Mouse (Mus musculus): ENCODE measurements around the gene Ubl7. TPM values are rescaled to one million over a fixed set of nuclear protein-coding genes. Genes with fewer than 3 reads are reported as not detected.

Ubl7 gene
- total RNA-seq, 2 experiments from 2014 or later = 108 to 128 TPM

- intact Hi-C loops (cut with DNase I) = no loop called here
- no peak for DNase-seq (ENCODE audit: low spot score in 2 of 2)
These were observed 67.2 kb downstream of the Ubl7 start for GRCm38 (mm10) chr9:57978025-57978424.

DNA sequence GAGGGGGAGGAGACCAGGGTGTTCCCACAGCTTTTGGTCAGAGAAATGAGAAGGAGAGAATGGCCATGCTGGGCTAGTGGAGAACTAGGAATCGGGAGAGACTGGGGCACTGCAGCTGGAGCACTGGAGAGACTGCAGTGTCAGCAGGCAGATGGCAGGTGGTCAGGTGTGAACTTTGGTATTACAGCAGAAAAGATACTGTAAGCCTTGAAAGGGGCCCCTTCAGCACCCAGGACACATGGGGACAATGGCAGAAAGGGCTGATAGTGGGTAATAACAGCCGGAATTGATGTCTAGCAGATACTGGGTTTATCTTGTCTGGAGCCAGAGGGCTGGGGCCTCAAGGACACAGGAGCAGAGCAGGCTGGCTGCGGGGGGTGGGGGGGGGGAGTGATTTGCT, 68.1 kb downstream of the Ubl7 start:
- intact Hi-C loops (cut with DNase I) = no loop called here

More for the DNA sequence above, 68.1 kb downstream of the Ubl7 start:
- no peak for DNase-seq (ENCODE audit: low spot score in 2 of 2)

Other genes starting within 250 kb of the Ubl7 start
- not detected for gene Cyp1a2, start 227.3 kb upstream of the Ubl7 start, total RNA-seq (2021)
- under 1 TPM in 1 of 2 experiments, not detected in 1; 0.22 TPM for gene Cyp1a1, start 223.1 kb upstream of the Ubl7 start, total RNA-seq (2021)
- gene Edc3, start 202.4 kb upstream of the Ubl7 start, total RNA-seq (2021) = 10 to 100 TPM; 13.2 to 14.9 TPM
- gene Clk3, start 145.1 kb upstream of the Ubl7 start, total RNA-seq (2021) = 10 to 100 TPM; 69.2 to 84.8 TPM
- gene Arid3b, start 74.2 kb upstream of the Ubl7 start, total RNA-seq (2021) = 10 to 100 TPM in 1 of 2 experiments, 1 to 10 TPM in 1; 6.4 to 13.5 TPM
- gene Sema7a, start 29.1 kb downstream of the Ubl7 start, total RNA-seq (2021) = 100 to 1,000 TPM; 130 to 162 TPM
- 1 to 10 TPM; 3.9 to 5.6 TPM for gene Cyp11a1, start 95.4 kb downstream of the Ubl7 start, total RNA-seq (2021)
- gene Stra6, start 152.8 kb downstream of the Ubl7 start, total RNA-seq (2021) = 1 to 10 TPM; 5.6 to 7.3 TPM
- 1 to 10 TPM in 1 of 2 experiments, under 1 TPM in 1; 0.49 to 1.1 TPM for gene Ccdc33, start 207.8 kb downstream of the Ubl7 start, total RNA-seq (2021)

Measured in left cerebral cortex, postnatal 36 days (tissue).